Mouse (Mus musculus): Measurements from ENCODE around the gene 9430015G10Rik.

- TF ChIP-seq GATA1 (IDR thresholded peaks at IDR 0.05; ENCODE audit: borderline replicate concordance, low read length) (no peak), FLI1 (IDR thresholded peaks at IDR 0.05; ENCODE audit: low read length) (no peak)
These were observed 45.8 kb upstream of the 9430015G10Rik start for GRCm38 (mm10) chr4:156063861-156064509.

Measured in megakaryocyte, embryonic 14.5 days (primary cell).